Mouse (Mus musculus) WW6 (cell line): ENCODE measurements around the gene Cenpf.
A peak's percentile ranks its signal among the peaks of the same experiment; 100 is the strongest.

Experiments used
- DNase-seq: peaks from one replicate; pipeline ENCODE4 v3.0.0-alpha.2; 2013; ENCODE audit warnings: low read depth, low spot score

Cenpf gene

GRCm38 (mm10) chr1:189694391-189694790, 6.5 kb upstream of the Cenpf start:
- no peak for DNase-seq

- peak; percentile 65 for DNase-seq
Observed at GRCm38 (mm10) chr1:189692442-189692841, 4.6 kb upstream of the Cenpf start.

- DNase-seq = no peak
Observed at GRCm38 (mm10) chr1:189689050-189689833, 1.4 kb upstream of the Cenpf start.

- no peak for DNase-seq
Observed at GRCm38 (mm10) chr1:189688388-189688750, 483 bp upstream of the Cenpf start.

- no peak for DNase-seq
Observed at GRCm38 (mm10) chr1:189686025-189686424, 1.9 kb downstream of the Cenpf start.

GRCm38 (mm10) chr1:189684786-189685415, 3.0 kb downstream of the Cenpf start:
- no peak for DNase-seq

- no peak for DNase-seq
Observed at GRCm38 (mm10) chr1:189679555-189679954, 8.3 kb downstream of the Cenpf start.

GRCm38 (mm10) chr1:189675953-189676352, 11.9 kb downstream of the Cenpf start:
- DNase-seq = no peak

- DNase-seq = no peak
Observed at GRCm38 (mm10) chr1:189675421-189675820, 12.5 kb downstream of the Cenpf start.

GRCm38 (mm10) chr1:189665966-189666365, 21.9 kb downstream of the Cenpf start:
- DNase-seq = no peak

GRCm38 (mm10) chr1:189664873-189665144, 23.1 kb downstream of the Cenpf start:
- no peak for DNase-seq

GRCm38 (mm10) chr1:189664061-189664872, 23.6 kb downstream of the Cenpf start:
- DNase-seq = no peak

GRCm38 (mm10) chr1:189663437-189663836, 24.4 kb downstream of the Cenpf start:
- no peak for DNase-seq

GRCm38 (mm10) chr1:189661856-189662255, 26.0 kb downstream of the Cenpf start:
- peak; percentile 20 for DNase-seq

- DNase-seq = no peak
Observed at GRCm38 (mm10) chr1:189657406-189657805, 30.5 kb downstream of the Cenpf start.

- DNase-seq = no peak
Observed at GRCm38 (mm10) chr1:189653746-189654145, 34.1 kb downstream of the Cenpf start.

- DNase-seq = no peak
Observed at GRCm38 (mm10) chr1:189646597-189646996, 41.3 kb downstream of the Cenpf start.

GRCm38 (mm10) chr1:189645371-189645770, 42.5 kb downstream of the Cenpf start:
- DNase-seq = no peak

GRCm38 (mm10) chr1:189644700-189645345, 43.1 kb downstream of the Cenpf start:
- DNase-seq = no peak

GRCm38 (mm10) chr1:189639581-189639980, 48.3 kb downstream of the Cenpf start:
- no peak for DNase-seq

GRCm38 (mm10) chr1:189633791-189634190, 54.1 kb downstream of the Cenpf start:
- no peak for DNase-seq
